Comparison of ENCODE assay signal across 20 mouse cellular contexts in genomic region chr8:117865014-117865413, GRCm38 (mm10).
DNase-seq lines count a peak whose midpoint lies in the region; ATAC-seq and TF ChIP-seq lines count a peak whose summit lies in the region.
"Had no signal": no experiment of that assay in that cellular context is flagged by ENCODE, and none has a peak within 500 bp of the region (broad histone marks: within the 10 kb centered on the region; RNA-seq: fewer than 3 reads in every experiment).

No protein-coding gene starts in this region.

- no peak for TF ChIP-seq EP300 in stomach, postnatal 0 days (optimal IDR thresholded peaks at IDR 0.05)

- no peak overlapping the region for H3K4me3 ChIP-seq in forebrain, embryonic 13.5 days
- no peak overlapping the region for H3K4me3 ChIP-seq in forebrain, embryonic 10.5 days
- no peak overlapping the region for H3K4me3 ChIP-seq in midbrain, postnatal 0 days (ENCODE audit: low read depth, low read length)
- no peak overlapping the region for H3K4me3 ChIP-seq in midbrain, embryonic 10.5 days
- no peak overlapping the region for H3K4me3 ChIP-seq in forebrain, embryonic 16.5 days (replicated peaks; ENCODE audit: low read length)
- H3K4me3 ChIP-seq in stomach, postnatal 0 days (ENCODE audit: low read depth, low read length) = no peak overlapping the region
- H3K4me3 ChIP-seq: embryonic facial prominence, embryonic 13.5 days; limb, embryonic 12.5 days had no signal

- no peaks in the 10 kb centered on the region for H3K27me3 ChIP-seq in forebrain, embryonic 13.5 days
- peaks cover 11% of the 10 kb centered on the region; the same call in 1 of the 2 replicates for H3K27me3 ChIP-seq in forebrain, embryonic 10.5 days (ENCODE audit: poor library complexity, severe bottlenecking)
- H3K27me3 ChIP-seq in midbrain, postnatal 0 days (ENCODE audit: insufficient read depth, low read length) = no peaks in the 10 kb centered on the region
- H3K27me3 ChIP-seq in midbrain, embryonic 10.5 days (ENCODE audit: low read depth, poor library complexity, severe bottlenecking) = peaks cover 5% of the 10 kb centered on the region; the same call in 1 of the 2 replicates
- H3K27me3 ChIP-seq in forebrain, embryonic 16.5 days (replicated peaks; ENCODE audit: control insufficient read depth, insufficient read depth, low read length) = no peaks in the 10 kb centered on the region
- H3K27me3 ChIP-seq in stomach, postnatal 0 days (ENCODE audit: control insufficient read depth, insufficient read depth, low read length) = no peaks in the 10 kb centered on the region

- 25% methylated on average over 6 of the region's 6 CpGs for WGBS in forebrain, embryonic 13.5 days
- 43% methylated on average over 6 of the region's 6 CpGs for WGBS in forebrain, embryonic 10.5 days
- 31% methylated on average over 6 of the region's 6 CpGs for WGBS in midbrain, postnatal 0 days
- 60% methylated on average over 6 of the region's 6 CpGs for WGBS in midbrain, embryonic 10.5 days
- 7% methylated on average over 6 of the region's 6 CpGs for WGBS in forebrain, embryonic 16.5 days
- WGBS in stomach, postnatal 0 days = 22% methylated on average over 6 of the region's 6 CpGs

- no peak overlapping the region for H3K4me2 ChIP-seq in forebrain, embryonic 13.5 days
- no peak overlapping the region for H3K4me2 ChIP-seq in midbrain, postnatal 0 days (ENCODE audit: low read depth, low read length, poor library complexity, severe bottlenecking)
- H3K4me2 ChIP-seq in forebrain, embryonic 16.5 days (ENCODE audit: low read length) = no peak overlapping the region
- H3K4me2 ChIP-seq in stomach, postnatal 0 days (replicated peaks; ENCODE audit: low read depth) = no peak overlapping the region
- H3K4me2 ChIP-seq: embryonic facial prominence, embryonic 13.5 days; limb, embryonic 12.5 days; liver, embryonic 11.5 days had no signal

- H3K36me3 ChIP-seq in forebrain, embryonic 13.5 days (ENCODE audit: poor library complexity, severe bottlenecking) = no peaks in the 10 kb centered on the region
- no peaks in the 10 kb centered on the region for H3K36me3 ChIP-seq in forebrain, embryonic 10.5 days (replicated peaks)
- H3K36me3 ChIP-seq in midbrain, postnatal 0 days (ENCODE audit: insufficient read depth, low read length) = no peaks in the 10 kb centered on the region
- no peaks in the 10 kb centered on the region for H3K36me3 ChIP-seq in midbrain, embryonic 10.5 days
- no peaks in the 10 kb centered on the region for H3K36me3 ChIP-seq in forebrain, embryonic 16.5 days (ENCODE audit: control insufficient read depth, insufficient read depth)
- no peaks in the 10 kb centered on the region for H3K36me3 ChIP-seq in stomach, postnatal 0 days (ENCODE audit: control insufficient read depth, insufficient read depth, low read length)
- H3K36me3 ChIP-seq: embryonic facial prominence, embryonic 13.5 days; limb, embryonic 12.5 days had no signal

- no peak overlapping the region for H3K9ac ChIP-seq in forebrain, embryonic 13.5 days
- no peak overlapping the region for H3K9ac ChIP-seq in midbrain, postnatal 0 days (replicated peaks; ENCODE audit: low read length, poor library complexity, severe bottlenecking)
- no peak overlapping the region for H3K9ac ChIP-seq in forebrain, embryonic 16.5 days (replicated peaks; ENCODE audit: low read depth, low read length)
- no peak overlapping the region for H3K9ac ChIP-seq in stomach, postnatal 0 days (ENCODE audit: low read length)
- H3K9ac ChIP-seq: embryonic facial prominence, embryonic 13.5 days; limb, embryonic 12.5 days; liver, postnatal 0 days had no signal

- no peak for TF ChIP-seq CTCF in midbrain, postnatal 0 days (IDR thresholded peaks at IDR 0.05)
- no peak for TF ChIP-seq CTCF in stomach, postnatal 0 days (IDR thresholded peaks at IDR 0.05; ENCODE audit: low read depth)

- DNase-seq in forebrain, embryonic 10.5 days (ENCODE audit: extremely low spot score, low spot score) = no peak
- DNase-seq in midbrain, postnatal 0 days (ENCODE audit: low spot score) = peak; percentile 31
- no peak for DNase-seq in midbrain, embryonic 10.5 days (ENCODE audit: low spot score)
- peak; percentile 47 for DNase-seq in brain, embryonic 18.5 days (ENCODE audit: low read depth, low spot score)
- DNase-seq in stomach, postnatal 0 days (ENCODE audit: low spot score) = no peak
- DNase-seq in spleen, postnatal 14 days (ENCODE audit: low spot score in 2 of 2) = no peak
- DNase-seq: cerebellum, adult 2 months; cerebellum, postnatal 36 days; kidney, adult 11 months; liver, postnatal 0 days; thymus, adult 2 months; thymus, postnatal 4 days had no signal

- H3K9me3 ChIP-seq in forebrain, embryonic 13.5 days (replicated peaks) = no peaks in the 10 kb centered on the region
- no peaks in the 10 kb centered on the region; the same call in 1 of the 2 replicates for H3K9me3 ChIP-seq in forebrain, embryonic 10.5 days
- no peaks in the 10 kb centered on the region for H3K9me3 ChIP-seq in midbrain, postnatal 0 days (ENCODE audit: low read length)
- H3K9me3 ChIP-seq in midbrain, embryonic 10.5 days (replicated peaks) = no peaks in the 10 kb centered on the region
- H3K9me3 ChIP-seq in forebrain, embryonic 16.5 days (ENCODE audit: control insufficient read depth, low read length) = no peaks in the 10 kb centered on the region
- H3K9me3 ChIP-seq in stomach, postnatal 0 days (ENCODE audit: control insufficient read depth, low read length) = no peaks in the 10 kb centered on the region
- H3K9me3 ChIP-seq: embryonic facial prominence, embryonic 13.5 days; limb, embryonic 12.5 days had no signal

- peak; percentile 77 for ATAC-seq in forebrain, embryonic 13.5 days
- ATAC-seq in midbrain, postnatal 0 days (ENCODE audit: low FRiP score) = no peak
- peak; percentile 91 for ATAC-seq in forebrain, embryonic 16.5 days
- no peak for ATAC-seq in stomach, postnatal 0 days (ENCODE audit: low FRiP score, low TSS enrichment)
- ATAC-seq: liver, postnatal 0 days; lung, postnatal 0 days; Patski had no signal

- H3K4me1 ChIP-seq in forebrain, embryonic 13.5 days = peaks cover 18% of the 10 kb centered on the region
- peaks cover 17% of the 10 kb centered on the region for H3K4me1 ChIP-seq in forebrain, embryonic 10.5 days
- peaks cover 1% of the 10 kb centered on the region; the same call in 1 of the 2 replicates for H3K4me1 ChIP-seq in midbrain, postnatal 0 days (ENCODE audit: insufficient read depth, low read length)
- H3K4me1 ChIP-seq in midbrain, embryonic 10.5 days = peaks cover 11% of the 10 kb centered on the region
- H3K4me1 ChIP-seq in forebrain, embryonic 16.5 days (replicated peaks; ENCODE audit: control insufficient read depth, insufficient read depth, low read length) = peaks cover 8% of the 10 kb centered on the region
- no peaks in the 10 kb centered on the region for H3K4me1 ChIP-seq in stomach, postnatal 0 days (replicated peaks; ENCODE audit: control insufficient read depth, insufficient read depth)

- H3K27ac ChIP-seq in forebrain, embryonic 13.5 days = peak overlapping the region; percentile 59; the same call in 1 of the 2 replicates
- H3K27ac ChIP-seq in forebrain, embryonic 10.5 days = no peak overlapping the region
- H3K27ac ChIP-seq in midbrain, postnatal 0 days (ENCODE audit: low read depth, low read length) = no peak overlapping the region
- no peak overlapping the region for H3K27ac ChIP-seq in midbrain, embryonic 10.5 days (replicated peaks)
- H3K27ac ChIP-seq in forebrain, embryonic 16.5 days (ENCODE audit: low read length) = peak overlapping the region; percentile 71
- H3K27ac ChIP-seq in stomach, postnatal 0 days (replicated peaks) = no peak overlapping the region
- H3K27ac ChIP-seq: embryonic facial prominence, embryonic 13.5 days; limb, embryonic 12.5 days; macrophage had no signal

Comparison
In these comparisons a context has a peak if more than half of its experiments do, and no peak if none do; other contexts are left out.
1. H3K27ac ChIP-seq: peak in forebrain, embryonic 13.5 days (single experiment) and forebrain, embryonic 16.5 days (single experiment); none in forebrain, embryonic 10.5 days (single experiment), midbrain, postnatal 0 days (single experiment), midbrain, embryonic 10.5 days (single experiment) and stomach, postnatal 0 days (single experiment).
2. DNase-seq: peak in midbrain, postnatal 0 days (single experiment) and brain, embryonic 18.5 days (single experiment); none in forebrain, embryonic 10.5 days (single experiment), midbrain, embryonic 10.5 days (single experiment), stomach, postnatal 0 days (single experiment) and spleen, postnatal 14 days (0 of 2).
3. ATAC-seq: peak in forebrain, embryonic 13.5 days (single experiment) and forebrain, embryonic 16.5 days (single experiment); none in midbrain, postnatal 0 days (single experiment) and stomach, postnatal 0 days (single experiment).